Mouse (Mus musculus) adipocyte (in vitro differentiated cells): ENCODE measurements around the gene Nfe2l1.
A peak's percentile ranks its signal among the peaks of the same experiment; 100 is the strongest.

Experiments used
- DNase-seq: peaks from one replicate; pipeline ENCODE4 v3.0.0-alpha.2; 2016; ENCODE audit warnings: low spot score

Nfe2l1 gene

GRCm38 (mm10) chr11:96847240-96847639, 17.5 kb upstream of the Nfe2l1 start:
- DNase-seq: no peak

GRCm38 (mm10) chr11:96843627-96844026, 13.9 kb upstream of the Nfe2l1 start:
- DNase-seq: no peak

- peak; percentile 21 for DNase-seq
These were observed 10.5 kb upstream of the Nfe2l1 start for GRCm38 (mm10) chr11:96840290-96840689.

- DNase-seq: no peak
These were observed 10.1 kb upstream of the Nfe2l1 start for GRCm38 (mm10) chr11:96839877-96840276.

GRCm38 (mm10) chr11:96839428-96839827, 9.7 kb upstream of the Nfe2l1 start:
- no peak for DNase-seq

GRCm38 (mm10) chr11:96838341-96838740, 8.6 kb upstream of the Nfe2l1 start:
- no peak for DNase-seq

GRCm38 (mm10) chr11:96837298-96837697, 7.5 kb upstream of the Nfe2l1 start:
- DNase-seq: peak; percentile 63

- no peak for DNase-seq
These were observed 4.4 kb upstream of the Nfe2l1 start for GRCm38 (mm10) chr11:96834127-96834526.

- DNase-seq: no peak
These were observed 3.2 kb upstream of the Nfe2l1 start for GRCm38 (mm10) chr11:96832973-96833372.

- no peak for DNase-seq
These were observed 2.8 kb upstream of the Nfe2l1 start for GRCm38 (mm10) chr11:96832541-96832940.

GRCm38 (mm10) chr11:96831516-96831915, 1.7 kb upstream of the Nfe2l1 start:
- no peak for DNase-seq

GRCm38 (mm10) chr11:96830539-96831216, 910 bp upstream of the Nfe2l1 start:
- DNase-seq: no peak

- DNase-seq: peak; percentile 89
These were observed 360 bp downstream of the Nfe2l1 start for GRCm38 (mm10) chr11:96829403-96829812.

GRCm38 (mm10) chr11:96828881-96829280, 887 bp downstream of the Nfe2l1 start:
- peak; percentile 68 for DNase-seq

- peak; percentile 43 for DNase-seq
These were observed 1.9 kb downstream of the Nfe2l1 start for GRCm38 (mm10) chr11:96827917-96828316.

GRCm38 (mm10) chr11:96827062-96827581, 2.6 kb downstream of the Nfe2l1 start:
- no peak for DNase-seq

GRCm38 (mm10) chr11:96826481-96826880, 3.3 kb downstream of the Nfe2l1 start:
- peak; percentile 83 for DNase-seq

- peak; percentile 88 for DNase-seq
These were observed 4.8 kb downstream of the Nfe2l1 start for GRCm38 (mm10) chr11:96824783-96825495.

GRCm38 (mm10) chr11:96823880-96824782, 5.6 kb downstream of the Nfe2l1 start:
- DNase-seq: peak; percentile 91

GRCm38 (mm10) chr11:96823471-96823837, 6.3 kb downstream of the Nfe2l1 start:
- DNase-seq: peak; percentile 30

GRCm38 (mm10) chr11:96822675-96823470, 6.9 kb downstream of the Nfe2l1 start:
- peak; percentile 95 for DNase-seq
